Mouse (Mus musculus) liver, postnatal 0 days (tissue): ENCODE data around the gene Spats2l. TPM values are rescaled to one million over a fixed set of nuclear protein-coding genes. Genes with fewer than 3 reads are reported as not detected.

Experiments
- ATAC-seq: fragments of 200-750 bp; cut with Nextera tagmentation; 2 replicates; pipeline ENCODE4 v1.8.0; 2017; ENCODE audit warnings: mild to moderate bottlenecking, moderate library complexity
- DNase-seq: peaks from one replicate; pipeline ENCODE4 v3.0.0-alpha.2; 2016
- H3K27ac ChIP-seq: fragments of 300-500 bp; sonication (generic); 2 replicates; pipeline ENCODE4 v1.5.1; 2014; ENCODE audit warnings: antibody characterized with exemption, moderate library complexity, mild to moderate bottlenecking, low read depth
- H3K27me3 ChIP-seq: fragments of 300-500 bp; sonication (generic); 2 replicates; pipeline ENCODE4 v1.6.1; 2014; ENCODE audit warnings: low read length, control low read depth, mixed read lengths; ENCODE audit not compliant: insufficient read depth
- H3K36me3 ChIP-seq: fragments of 300-500 bp; sonication (generic); replicated peaks from 2 replicates; pipeline ENCODE4 v1.6.1; 2014; ENCODE audit warnings: mild to moderate bottlenecking, control low read depth, low read length, moderate library complexity, mixed read lengths; ENCODE audit not compliant: insufficient read depth
- H3K4me1 ChIP-seq: fragments of 300-500 bp; sonication (generic); 2 replicates; pipeline ENCODE4 v1.6.1; 2014; ENCODE audit warnings: antibody characterized with exemption, mild to moderate bottlenecking, control low read depth; ENCODE audit not compliant: insufficient read depth
- H3K4me2 ChIP-seq: fragments of 300-500 bp; sonication (generic); 2 replicates; pipeline ENCODE4 v1.6.1; 2014; ENCODE audit warnings: low read depth, mild to moderate bottlenecking, low read length, moderate library complexity, mixed read lengths
- H3K4me3 ChIP-seq: fragments of 300-500 bp; sonication (generic); 2 replicates; pipeline ENCODE4 v1.5.1; 2014; ENCODE audit warnings: low read depth, low read length
- H3K9ac ChIP-seq: fragments of 300-500 bp; sonication (generic); replicated peaks from 2 replicates; pipeline ENCODE4 v1.6.1; 2014; ENCODE audit warnings: mild to moderate bottlenecking, moderate library complexity
- H3K9me3 ChIP-seq: fragments of 300-500 bp; sonication (generic); 2 replicates; pipeline ENCODE4 v1.6.1; 2016; ENCODE audit warnings: mild to moderate bottlenecking, control low read depth, low read length, mixed read lengths
- CTCF ChIP-seq: sonication (generic); IDR thresholded peaks from 2 replicates; pipeline ENCODE4 v1.5.1; 2016; ENCODE audit warnings: antibody characterized with exemption, low read depth
- EP300 ChIP-seq: IDR thresholded peaks from 2 replicates; pipeline ENCODE4 v1.6.1; 2016; ENCODE audit warnings: antibody characterized with exemption, low read depth, mild to moderate bottlenecking
- WGBS: fragments of 180-500 bp; shearing (Covaris S2); extraction: QIAGEN DNeasy Blood & Tissue Kit; methylation state at CpG from one replicate; pipeline ENCODE4 v1.1.7; 2014; ENCODE audit not compliant: insufficient replicate concordance; 5-methylcytosine and 5-hydroxymethylcytosine counted together
- polyA plus RNA-seq: library from polyadenylated mRNA; unstranded; fragments of >200 nt; fragmentation: Nextera tagmentation; extraction: Ambion mirVana; gene quantifications from 2 replicates; pipeline ENCODE4 v1.2.1, GENCODE M21; 2015

The Spats2l gene
- polyA plus RNA-seq, 1 experiment from 2014 or later, result 10.2 TPM

GRCm38 (mm10) chr1:57872006-57872405 lies 98.0 kb downstream of the Spats2l start:
- H3K4me2 ChIP-seq, result no peak overlapping the region
- H3K36me3 ChIP-seq, result no peaks in the 10 kb centered on the region
- TF ChIP-seq EP300 (no peak), CTCF (no peak)
- H3K4me3 ChIP-seq, result no peak overlapping the region
- H3K9me3 ChIP-seq, result no peaks in the 10 kb centered on the region
- no peaks in the 10 kb centered on the region for H3K27me3 ChIP-seq
- WGBS, result 44% methylated on average over 3 of the region's 3 CpGs
- H3K4me1 ChIP-seq, result no peaks in the 10 kb centered on the region
- H3K9ac ChIP-seq, result no peak overlapping the region
- H3K27ac ChIP-seq, result no peak overlapping the region
- no peak for ATAC-seq
- DNase-seq, result no peak

- DNase-seq (no peak), ATAC-seq (no peak)
- H3K4me1 ChIP-seq, result no peaks in the 10 kb centered on the region
- H3K27me3 ChIP-seq, result no peaks in the 10 kb centered on the region
- no peaks in the 10 kb centered on the region for H3K9me3 ChIP-seq
- no peak overlapping the region for H3K27ac ChIP-seq
- WGBS, result 79% methylated on average over 7 of the region's 7 CpGs
- no peaks in the 10 kb centered on the region for H3K36me3 ChIP-seq
- TF ChIP-seq EP300 (no peak), CTCF (no peak)
- no peak overlapping the region for H3K9ac ChIP-seq
- no peak overlapping the region for H3K4me3 ChIP-seq
- no peak overlapping the region for H3K4me2 ChIP-seq
Observed at GRCm38 (mm10) chr1:57873996-57874395, 100.0 kb downstream of the Spats2l start.

DNA sequence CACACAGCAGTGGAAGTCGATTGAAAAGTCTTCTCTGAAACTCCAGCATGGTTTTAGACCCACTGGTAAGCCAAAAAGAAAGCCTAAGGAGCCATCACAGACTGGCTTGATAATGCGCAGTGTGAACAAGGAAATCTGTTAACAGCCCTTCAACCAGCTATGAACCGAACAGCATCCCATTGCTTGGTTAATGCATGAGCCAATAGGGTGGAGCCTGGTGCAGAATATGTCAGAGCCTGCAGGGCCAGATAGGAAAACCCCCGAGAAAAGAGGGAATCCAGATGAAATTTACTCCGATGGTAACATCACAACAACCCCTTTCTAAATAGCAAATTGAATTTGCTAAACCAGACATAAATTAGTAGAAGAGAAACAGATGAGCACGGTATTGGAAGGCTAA lies 101.1 kb downstream of the Spats2l start:
- H3K9ac ChIP-seq, result no peak overlapping the region
- H3K36me3 ChIP-seq, result no peaks in the 10 kb centered on the region
- WGBS, result 74% methylated on average over 6 of the region's 6 CpGs
- ATAC-seq, result no peak
- H3K4me3 ChIP-seq, result no peak overlapping the region
- no peak for TF ChIP-seq EP300
- no peak for TF ChIP-seq CTCF
- DNase-seq, result no peak
- no peaks in the 10 kb centered on the region for H3K27me3 ChIP-seq
- H3K27ac ChIP-seq, result no peak overlapping the region
- H3K4me1 ChIP-seq, result no peaks in the 10 kb centered on the region
- H3K4me2 ChIP-seq, result no peak overlapping the region
- no peaks in the 10 kb centered on the region for H3K9me3 ChIP-seq

- 70% methylated on average over 7 of the region's 7 CpGs for WGBS
- no peak overlapping the region for H3K9ac ChIP-seq
- TF ChIP-seq CTCF, result no peak
- TF ChIP-seq EP300, result no peak
- H3K4me3 ChIP-seq, result no peak overlapping the region
- ATAC-seq (no peak), DNase-seq (no peak)
- no peaks in the 10 kb centered on the region for H3K36me3 ChIP-seq
- no peaks in the 10 kb centered on the region for H3K4me1 ChIP-seq
- H3K27me3 ChIP-seq, result no peaks in the 10 kb centered on the region
- H3K27ac ChIP-seq, result no peak overlapping the region
- H3K9me3 ChIP-seq, result no peaks in the 10 kb centered on the region
- no peak overlapping the region for H3K4me2 ChIP-seq
Observed at GRCm38 (mm10) chr1:57875512-57875911, 101.5 kb downstream of the Spats2l start.

- no peaks in the 10 kb centered on the region for H3K9me3 ChIP-seq
- H3K4me1 ChIP-seq, result no peaks in the 10 kb centered on the region
- TF ChIP-seq EP300 (no peak), CTCF (no peak)
- no peaks in the 10 kb centered on the region for H3K27me3 ChIP-seq
- no peaks in the 10 kb centered on the region; the same call in 1 of the 2 replicates for H3K36me3 ChIP-seq
- no peak overlapping the region for H3K27ac ChIP-seq
- H3K4me2 ChIP-seq, result no peak overlapping the region
- 74% methylated on average over 6 of the region's 6 CpGs for WGBS
- ATAC-seq (no peak), DNase-seq (no peak)
- no peak overlapping the region for H3K4me3 ChIP-seq
- no peak overlapping the region for H3K9ac ChIP-seq
Observed at GRCm38 (mm10) chr1:57878957-57879356, 105.0 kb downstream of the Spats2l start.

DNA sequence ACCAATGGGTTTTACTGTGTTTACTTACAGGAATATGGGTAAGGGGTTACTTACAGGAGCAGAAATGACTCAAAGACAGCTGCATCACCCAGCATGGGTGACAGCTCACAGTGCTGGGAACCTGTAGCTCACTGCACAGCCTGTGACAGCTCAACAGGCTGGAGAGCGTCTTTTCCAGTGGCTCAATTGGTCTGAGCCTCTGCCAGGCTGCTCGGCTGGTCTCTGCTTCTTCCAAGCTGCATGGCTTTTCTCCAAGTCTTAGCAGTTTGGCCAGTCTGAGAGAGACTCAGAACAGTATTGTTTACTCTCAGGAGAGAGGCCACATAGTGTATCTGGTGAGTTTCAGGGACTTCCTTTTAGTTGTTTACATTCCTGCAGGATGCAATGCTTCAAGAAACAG lies 110.9 kb downstream of the Spats2l start:
- Histone ChIP-seq H3K4me2 (no peak overlapping the region), H3K9me3 (no peaks in the 10 kb centered on the region), H3K27me3 (no peaks in the 10 kb centered on the region), H3K27ac (no peak overlapping the region), H3K36me3 (no peaks in the 10 kb centered on the region; the same call in 1 of the 2 replicates), H3K4me3 (no peak overlapping the region), H3K4me1 (no peaks in the 10 kb centered on the region), H3K9ac (no peak overlapping the region)
- DNase-seq (no peak), ATAC-seq (no peak)
- TF ChIP-seq EP300, result no peak
- TF ChIP-seq CTCF, result no peak
- WGBS, result 57% methylated on average over 2 of the region's 2 CpGs

- Histone ChIP-seq H3K9me3 (no peaks in the 10 kb centered on the region), H3K27ac (peak overlapping the region; percentile 40; the same call in 1 of the 2 replicates), H3K36me3 (no peaks in the 10 kb centered on the region), H3K4me3 (no peak overlapping the region), H3K4me1 (no peaks in the 10 kb centered on the region), H3K4me2 (no peak overlapping the region), H3K9ac (no peak overlapping the region), H3K27me3 (no peaks in the 10 kb centered on the region)
- DNase-seq, result no peak
- TF ChIP-seq CTCF (no peak), EP300 (no peak)
- no peak for ATAC-seq
- WGBS, result 42% methylated on average over 5 of the region's 5 CpGs
Observed at GRCm38 (mm10) chr1:57889803-57890202, 115.8 kb downstream of the Spats2l start.
